Mouse (Mus musculus) gastrocnemius, postnatal 10 days (tissue): Measurements from ENCODE around the gene Tagln. TPM values are rescaled to one million over a fixed set of nuclear protein-coding genes. Genes with fewer than 3 reads are reported as not detected.

Experiments used
- DNase-seq: peaks from one replicate; pipeline ENCODE4 v3.0.0; 2021; ENCODE audit warnings: mixed read lengths
- total RNA-seq, 2 experiments: library from RNA; stranded (reverse); gene quantifications; 2 replicates each; pipeline ENCODE4 v1.2.3; 2021

Gene Tagln
- total RNA-seq, 2 experiments from 2014 or later, result 53.6 to 64.6 TPM

GRCm38 (mm10) chr9:45946182-45946871 lies 10.5 kb upstream of the Tagln start:
- no peak for DNase-seq

GRCm38 (mm10) chr9:45945721-45946120 lies 9.9 kb upstream of the Tagln start:
- no peak for DNase-seq

DNA sequence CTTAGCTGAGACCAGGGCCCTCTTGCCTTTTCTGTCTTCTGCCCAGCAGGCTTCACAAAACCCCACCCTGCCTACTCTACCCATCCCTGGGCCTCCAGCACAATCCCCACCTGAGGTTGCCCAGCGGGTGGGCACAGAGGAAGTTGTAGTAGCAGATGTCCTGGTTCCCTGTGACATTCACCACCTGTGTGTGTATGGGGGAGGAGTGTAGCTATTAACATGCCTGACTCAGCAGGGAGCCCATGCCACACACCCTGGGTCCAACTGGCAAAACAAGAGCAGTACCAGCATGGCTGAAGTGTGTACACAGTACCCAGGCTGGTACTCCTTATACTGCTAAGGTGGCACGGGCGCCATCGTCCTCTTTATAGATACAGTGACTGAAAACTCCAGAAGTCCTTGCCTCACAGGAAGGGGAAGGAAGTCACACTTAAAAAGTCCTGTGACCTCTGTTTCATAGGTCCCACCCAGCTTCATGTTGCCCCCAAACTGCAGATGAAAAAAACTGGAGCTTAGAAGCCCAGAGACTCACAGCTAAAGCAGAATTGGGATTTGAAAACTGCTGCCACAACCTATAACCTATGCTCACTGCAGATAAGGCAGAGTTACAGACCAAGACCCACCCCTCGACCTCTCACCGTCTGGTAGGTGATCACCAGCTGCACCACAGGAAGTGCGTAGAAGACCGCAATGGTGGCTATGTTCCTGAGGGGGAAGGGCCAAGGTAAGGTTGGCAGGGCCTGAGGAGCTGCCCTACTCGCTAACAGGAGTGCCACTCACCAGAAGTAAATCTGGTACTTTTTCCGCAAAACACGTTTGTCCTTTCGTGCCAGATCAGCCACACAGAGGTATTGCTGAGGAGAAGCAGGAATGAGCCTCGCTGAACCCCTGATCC lies 8.9 kb upstream of the Tagln start:
- no peak for DNase-seq

GRCm38 (mm10) chr9:45943628-45944505 lies 8.0 kb upstream of the Tagln start:
- DNase-seq, result no peak

DNA sequence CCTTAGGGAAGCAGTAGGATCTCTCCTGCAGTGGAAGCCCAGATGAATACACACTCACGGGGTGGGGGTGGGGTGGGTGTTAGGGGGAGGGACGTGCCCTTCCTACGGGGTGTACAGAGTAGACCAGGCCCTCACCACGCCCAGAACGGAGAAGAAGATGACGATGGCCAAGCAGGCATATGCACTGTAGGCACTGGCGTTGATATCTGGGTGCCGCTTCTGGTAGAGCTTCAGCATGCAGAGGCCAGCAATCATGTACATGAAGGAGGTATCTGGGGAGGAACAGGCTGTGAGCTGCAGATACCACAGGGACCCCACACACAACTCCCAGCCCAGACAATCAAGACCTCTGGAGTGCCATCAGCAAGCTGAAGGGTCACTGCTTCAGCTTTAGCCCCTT lies 7.1 kb upstream of the Tagln start:
- no peak for DNase-seq

GRCm38 (mm10) chr9:45942464-45942863 lies 6.6 kb upstream of the Tagln start:
- no peak for DNase-seq

- DNase-seq, result no peak
Measured at GRCm38 (mm10) chr9:45941329-45941888, 5.6 kb upstream of the Tagln start.

DNA sequence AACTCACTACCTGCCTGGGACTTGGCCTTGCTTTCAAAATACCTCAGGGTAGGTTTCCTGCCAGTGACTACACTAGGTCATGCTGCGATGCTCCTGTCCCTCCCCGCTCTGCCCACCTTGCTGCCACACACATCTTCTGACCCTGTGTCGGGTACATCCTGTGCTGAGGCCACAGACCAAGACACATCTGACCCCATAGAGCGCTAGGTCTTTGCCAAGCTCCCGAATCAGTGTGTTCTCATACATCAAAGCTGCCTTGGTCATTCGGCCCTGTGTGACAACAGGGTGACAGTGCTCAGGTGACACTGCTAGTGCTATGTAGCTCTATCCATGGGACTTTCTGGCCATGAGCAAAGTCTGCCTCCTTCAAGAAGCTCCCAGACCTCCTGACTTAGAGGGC lies 3.9 kb upstream of the Tagln start:
- no peak for DNase-seq

DNA sequence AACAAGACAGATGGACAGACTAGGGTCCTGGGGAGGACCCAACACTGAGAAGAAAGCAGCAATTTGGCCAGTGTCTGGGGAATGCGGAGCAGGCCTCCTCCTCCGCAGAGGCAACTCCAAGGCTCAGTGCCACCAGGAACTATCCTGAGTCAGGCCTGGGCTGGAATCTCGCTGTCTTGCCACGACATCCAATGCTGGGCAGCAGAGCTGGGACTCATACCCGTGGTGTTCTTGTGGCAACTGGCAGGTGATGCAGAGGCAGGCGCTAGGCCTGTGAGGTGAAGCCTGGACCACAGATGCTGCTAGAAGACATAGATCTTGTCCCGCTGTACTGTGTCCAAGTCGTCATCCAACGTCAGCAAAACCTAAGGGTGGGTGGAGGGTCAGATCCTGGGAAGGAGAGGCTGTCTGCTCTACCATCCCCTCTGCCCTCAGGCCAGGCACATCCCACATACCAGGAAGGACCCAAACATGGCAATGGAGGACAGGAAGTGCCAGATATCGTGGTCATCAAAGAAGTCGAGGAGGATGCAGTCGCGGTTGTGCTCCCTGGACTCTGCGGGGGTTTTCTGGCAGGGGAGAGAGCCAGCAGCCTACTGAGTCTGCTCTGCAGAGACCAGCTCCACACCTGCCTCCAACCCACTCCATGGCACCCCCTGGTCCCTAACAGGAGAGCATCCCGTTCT lies 3.2 kb upstream of the Tagln start:
- DNase-seq, result no peak

DNA sequence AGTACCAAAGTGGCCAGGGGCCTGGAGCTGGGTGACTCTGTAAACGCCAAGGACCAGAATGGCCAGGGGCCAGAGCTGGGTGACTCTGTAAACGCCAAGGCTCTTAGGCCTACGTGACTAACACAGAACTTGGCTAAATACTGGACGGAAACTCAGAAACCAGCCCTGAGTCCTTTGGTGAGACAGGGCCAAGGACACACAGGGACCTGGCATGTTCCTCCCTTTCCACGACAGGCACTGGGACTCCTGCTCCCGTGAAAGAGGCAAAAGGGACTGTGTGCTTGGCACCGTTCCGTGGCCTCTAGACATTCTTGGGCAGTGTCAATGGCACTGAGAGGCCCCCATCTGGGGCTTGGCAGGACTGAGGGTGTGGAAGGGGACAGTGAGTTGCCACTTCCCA lies 2.2 kb upstream of the Tagln start:
- DNase-seq, result no peak

DNA sequence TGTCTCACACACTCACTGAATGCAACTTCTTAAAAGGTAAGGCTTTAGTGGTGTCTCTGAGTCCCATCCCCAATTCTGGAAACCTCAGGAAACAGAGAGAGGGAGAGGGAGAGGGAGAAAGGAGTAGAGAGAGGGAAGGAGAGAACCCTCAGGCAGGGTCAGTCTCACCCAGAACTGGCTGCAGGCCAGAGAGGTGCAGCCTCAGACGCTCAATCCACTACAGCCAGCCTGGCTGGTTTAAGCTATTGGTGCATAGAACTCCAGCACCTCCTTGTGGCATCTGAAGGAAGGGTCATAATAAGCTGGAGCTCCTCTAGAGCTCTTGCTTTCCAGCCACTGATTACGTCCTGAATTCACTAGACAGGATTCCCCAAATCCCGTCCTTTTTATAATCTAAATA lies 1.0 kb upstream of the Tagln start:
- DNase-seq, result peak; percentile 72

DNA sequence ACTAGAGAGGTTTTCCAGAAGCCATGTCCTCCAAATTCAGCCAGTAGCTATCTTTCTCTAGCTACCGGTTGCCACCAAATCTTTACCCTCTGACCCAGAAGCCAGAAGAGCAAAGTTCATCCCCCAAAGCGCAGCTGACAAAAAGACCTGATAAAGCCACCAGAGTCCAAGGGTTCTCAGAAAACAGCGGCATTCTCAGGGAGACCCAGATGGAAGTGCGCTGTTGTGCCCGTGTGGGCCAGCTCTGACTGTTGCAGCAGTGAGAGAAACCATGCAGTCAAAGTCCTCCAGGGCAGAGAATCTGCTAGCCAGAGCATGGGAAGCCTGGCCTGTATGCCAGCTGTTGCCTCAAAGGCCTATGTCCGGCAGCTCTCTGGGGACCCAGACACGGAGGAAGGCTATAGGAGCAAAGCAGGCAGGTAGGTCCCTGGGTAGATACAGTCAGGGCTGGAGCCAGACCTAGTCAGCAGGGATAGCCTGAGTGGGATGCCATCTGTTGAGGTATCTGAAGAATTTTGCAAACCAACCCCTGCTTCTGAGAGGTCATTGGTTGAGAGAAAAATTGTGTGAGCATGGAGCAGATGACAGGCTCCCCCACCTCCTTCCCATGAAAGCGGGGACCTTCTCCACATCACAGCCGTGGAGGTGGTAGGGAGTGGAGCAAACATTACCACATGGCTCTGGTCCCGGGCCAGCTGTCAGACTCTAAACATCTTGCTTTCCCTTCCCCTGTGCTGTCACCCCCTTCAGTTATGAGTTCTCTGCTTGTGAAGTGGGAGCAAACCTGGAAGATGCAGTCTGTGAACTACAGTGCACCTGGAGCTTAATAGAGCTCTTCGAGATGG lies 3.1 kb downstream of the Tagln start:
- no peak for DNase-seq

GRCm38 (mm10) chr9:45931958-45932357 lies 3.9 kb downstream of the Tagln start:
- DNase-seq, result no peak

DNA sequence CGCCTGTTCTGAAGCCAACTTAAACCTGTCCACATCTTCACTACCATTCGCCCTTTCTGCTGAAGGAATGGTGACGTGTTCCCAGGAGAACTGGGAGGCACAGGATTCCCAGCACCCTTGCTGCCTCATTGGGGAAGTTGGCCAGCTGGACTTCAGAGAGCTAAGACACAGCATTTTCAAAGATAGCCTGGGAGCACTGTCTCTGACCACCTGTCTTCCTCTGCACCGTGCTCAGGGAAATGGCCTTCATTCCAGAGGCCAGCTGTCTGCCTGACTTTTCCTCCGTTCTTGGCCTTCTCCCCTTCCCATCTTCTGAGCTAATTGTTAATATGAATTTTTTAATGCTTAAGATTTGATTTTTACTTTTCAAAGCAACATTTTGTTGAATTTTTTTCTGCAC lies 6.6 kb downstream of the Tagln start:
- DNase-seq, result no peak

DNA sequence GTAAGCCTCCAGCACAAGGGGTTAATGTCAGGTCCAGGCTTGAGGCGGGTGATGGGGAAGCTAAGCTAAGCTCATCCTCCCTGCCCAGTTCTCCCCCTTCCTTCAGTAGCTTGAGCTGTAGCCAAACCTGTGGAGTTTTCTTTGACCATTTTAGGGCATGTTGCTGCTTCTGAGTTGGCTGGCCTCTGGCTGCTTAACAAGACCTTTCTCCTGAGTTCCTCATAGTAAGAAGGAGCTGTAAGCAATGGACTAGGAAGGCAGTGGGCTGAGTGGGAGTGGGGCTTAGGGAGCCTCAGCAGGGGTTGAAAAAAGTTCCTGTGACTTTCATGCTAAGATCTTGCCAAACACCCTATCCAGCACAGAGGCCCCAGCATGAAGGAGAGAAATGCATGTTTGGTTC lies 16.0 kb downstream of the Tagln start:
- no peak for DNase-seq

- DNase-seq, result peak; percentile 60
Measured at GRCm38 (mm10) chr9:45917041-45917934, 18.6 kb downstream of the Tagln start.

- no peak for DNase-seq
Measured at GRCm38 (mm10) chr9:45915659-45916058, 20.2 kb downstream of the Tagln start.

DNA sequence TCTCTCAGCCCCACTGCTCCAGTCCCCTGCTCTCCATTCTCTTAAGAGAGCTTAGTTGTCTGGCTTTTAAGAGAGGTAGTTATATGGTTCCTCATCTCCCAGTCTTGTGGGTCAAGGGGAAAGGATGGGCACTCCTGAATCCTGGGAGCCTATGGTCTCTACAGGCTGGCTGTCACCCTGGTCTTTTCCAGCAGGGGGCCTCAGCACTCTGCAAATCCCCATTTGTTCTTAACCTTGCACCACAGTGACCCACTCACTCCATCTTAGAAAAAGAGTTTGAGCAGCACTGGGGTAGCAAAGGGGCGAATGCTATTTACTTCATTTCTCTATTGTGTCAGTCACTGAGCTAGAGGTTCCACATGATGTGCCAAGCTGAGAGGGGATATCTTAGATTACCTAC lies 24.2 kb downstream of the Tagln start:
- DNase-seq, result peak; percentile 71

GRCm38 (mm10) chr9:45910995-45911394 lies 24.9 kb downstream of the Tagln start:
- no peak for DNase-seq

DNA sequence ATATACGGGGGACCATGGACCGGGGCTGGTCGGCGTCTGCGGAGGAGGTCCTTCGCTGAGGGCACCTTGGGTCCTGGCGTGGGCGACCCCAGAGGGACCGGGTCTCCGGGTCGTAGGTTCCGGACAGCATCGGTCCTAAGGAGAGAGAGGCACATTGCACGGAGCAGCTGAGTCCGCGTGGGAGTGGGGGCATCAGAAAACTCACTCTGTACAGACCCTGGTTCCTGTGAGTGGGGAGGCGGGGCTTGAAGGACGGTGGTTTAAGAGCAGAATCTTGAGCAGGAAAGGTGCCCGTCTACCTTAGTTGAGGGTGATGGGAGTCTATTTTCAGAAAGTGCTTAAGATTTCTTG lies 28.8 kb downstream of the Tagln start:
- no peak for DNase-seq
